Mouse (Mus musculus): ENCODE results near the gene Asna1. TPM values are rescaled to one million over a fixed set of nuclear protein-coding genes. Genes with fewer than 3 reads are reported as not detected.

Gene Asna1
- polyA plus RNA-seq, 1 experiment from 2014 or later: 128 TPM

- H3K36me3 ChIP-seq (ENCODE audit: control insufficient read depth, insufficient read depth, low read length): peaks cover 24% of the 10 kb centered on the region
- peak overlapping the region; percentile 74; the same call in 1 of the 2 replicates for H3K27ac ChIP-seq (ENCODE audit: low read depth, low read length)
- H3K4me2 ChIP-seq (ENCODE audit: low read depth, low read length): peak overlapping the region; percentile 90
- H3K9me3 ChIP-seq (ENCODE audit: control insufficient read depth, low read length): no peaks in the 10 kb centered on the region
- peak overlapping the region; percentile 80 for H3K4me3 ChIP-seq (ENCODE audit: low read depth, low read length)
- ATAC-seq (ENCODE audit: low read depth): no peak
- no peaks in the 10 kb centered on the region for H3K27me3 ChIP-seq (ENCODE audit: control insufficient read depth, insufficient read depth, low read length)
- peak overlapping the region; percentile 94 for H3K9ac ChIP-seq (replicated peaks; ENCODE audit: low read depth, low read length)
- 11% methylated on average over 2 of the region's 2 CpGs for WGBS
- peaks cover 21% of the 10 kb centered on the region for H3K4me1 ChIP-seq (ENCODE audit: control insufficient read depth, insufficient read depth, low read length)
These were observed 56.4 kb downstream of the Asna1 start for GRCm38 (mm10) chr8:84968650-84969049.

Small RNAs within 50 kb of the gene (microRNA-seq; reads per million reads assigned to microRNA genes)
- gene Mir7070: 1.7 reads per million

Other genes with a start within 250 kb of the Asna1 start
- gene Nfix, start 224.9 kb downstream of the Asna1 start, polyA plus RNA-seq (2014; fragmentation: Nextera tagmentation; extraction: Ambion mirVana): 68.2 and 91.5 TPM in 2 replicates
- gene Dand5, start 202.5 kb downstream of the Asna1 start, polyA plus RNA-seq (2014; fragmentation: Nextera tagmentation; extraction: Ambion mirVana): 12.3 and 16.9 TPM in 2 replicates
- 33.1 and 39.8 TPM in 2 replicates for gene Gadd45gip1, start 193.8 kb downstream of the Asna1 start, polyA plus RNA-seq (2014; fragmentation: Nextera tagmentation; extraction: Ambion mirVana)
- 69.4 and 78.1 TPM in 2 replicates for gene Rad23a, start 184.6 kb downstream of the Asna1 start, polyA plus RNA-seq (2014; fragmentation: Nextera tagmentation; extraction: Ambion mirVana)
- 615 and 623 TPM in 2 replicates for gene Calr, start 178.3 kb downstream of the Asna1 start, polyA plus RNA-seq (2014; fragmentation: Nextera tagmentation; extraction: Ambion mirVana)
- gene Farsa, start 168.3 kb downstream of the Asna1 start, polyA plus RNA-seq (2014; fragmentation: Nextera tagmentation; extraction: Ambion mirVana): 90.9 and 98.2 TPM in 2 replicates
- gene Syce2, start 153.2 kb downstream of the Asna1 start, polyA plus RNA-seq (2014; fragmentation: Nextera tagmentation; extraction: Ambion mirVana): 14.2 and 24.5 TPM in 2 replicates
- 33.5 and 34.2 TPM in 2 replicates for gene Gcdh, start 131.4 kb downstream of the Asna1 start, polyA plus RNA-seq (2014; fragmentation: Nextera tagmentation; extraction: Ambion mirVana)
- 0.44 and 0.80 TPM in 2 replicates for gene Klf1, start 123.4 kb downstream of the Asna1 start, polyA plus RNA-seq (2014; fragmentation: Nextera tagmentation; extraction: Ambion mirVana)
- 5.0 and 5.3 TPM in 2 replicates for gene Dnase2a, start 116.7 kb downstream of the Asna1 start, polyA plus RNA-seq (2014; fragmentation: Nextera tagmentation; extraction: Ambion mirVana)
- gene Mast1, start 87.9 kb downstream of the Asna1 start, polyA plus RNA-seq (2014; fragmentation: Nextera tagmentation; extraction: Ambion mirVana): 75.6 and 79.8 TPM in 2 replicates
- 1.3 and 3.5 TPM in 2 replicates for gene Rtbdn, start 78.3 kb downstream of the Asna1 start, polyA plus RNA-seq (2014; fragmentation: Nextera tagmentation; extraction: Ambion mirVana)
- gene Gm49661, start 55.8 kb downstream of the Asna1 start, polyA plus RNA-seq (2014; fragmentation: Nextera tagmentation; extraction: Ambion mirVana): not detected in 2 replicates
- gene Prdx2, start 55.7 kb downstream of the Asna1 start, polyA plus RNA-seq (2014; fragmentation: Nextera tagmentation; extraction: Ambion mirVana): 1,214 and 1,252 TPM in 2 replicates
- 45.7 and 48.0 TPM in 2 replicates for gene Rnaseh2a, start 55.5 kb downstream of the Asna1 start, polyA plus RNA-seq (2014; fragmentation: Nextera tagmentation; extraction: Ambion mirVana)
- gene Junb, start 46.6 kb downstream of the Asna1 start, polyA plus RNA-seq (2014; fragmentation: Nextera tagmentation; extraction: Ambion mirVana): 5.4 and 8.4 TPM in 2 replicates
- 25.5 and 31.2 TPM in 2 replicates for gene Hook2, start 34.7 kb downstream of the Asna1 start, polyA plus RNA-seq (2014; fragmentation: Nextera tagmentation; extraction: Ambion mirVana)
- gene Best2, start 10.8 kb downstream of the Asna1 start, polyA plus RNA-seq (2014; fragmentation: Nextera tagmentation; extraction: Ambion mirVana): 0.12 TPM in 1 of 2 replicates, not detected in the other
- 153 and 161 TPM in 2 replicates for gene Trir, start 1.5 kb upstream of the Asna1 start, polyA plus RNA-seq (2014; fragmentation: Nextera tagmentation; extraction: Ambion mirVana)
- 30.8 and 45.8 TPM in 2 replicates for gene Tnpo2, start 11.6 kb upstream of the Asna1 start, polyA plus RNA-seq (2014; fragmentation: Nextera tagmentation; extraction: Ambion mirVana)
- 57.0 and 66.3 TPM in 2 replicates for gene Fbxw9, start 34.8 kb upstream of the Asna1 start, polyA plus RNA-seq (2014; fragmentation: Nextera tagmentation; extraction: Ambion mirVana)
- gene Gm5741, start 42.7 kb upstream of the Asna1 start, polyA plus RNA-seq (2014; fragmentation: Nextera tagmentation; extraction: Ambion mirVana): 1.4 TPM in 1 of 2 replicates, not detected in the other
- 115 and 123 TPM in 2 replicates for gene Dhps, start 46.5 kb upstream of the Asna1 start, polyA plus RNA-seq (2014; fragmentation: Nextera tagmentation; extraction: Ambion mirVana)
- gene Wdr83os, start 55.5 kb upstream of the Asna1 start, polyA plus RNA-seq (2014; fragmentation: Nextera tagmentation; extraction: Ambion mirVana): 120 and 134 TPM in 2 replicates
- 47.2 and 47.9 TPM in 2 replicates for gene Wdr83, start 56.0 kb upstream of the Asna1 start, polyA plus RNA-seq (2014; fragmentation: Nextera tagmentation; extraction: Ambion mirVana)
- 15.4 and 20.9 TPM in 2 replicates for gene Man2b1, start 58.0 kb upstream of the Asna1 start, polyA plus RNA-seq (2014; fragmentation: Nextera tagmentation; extraction: Ambion mirVana)
- gene Zfp791, start 97.8 kb upstream of the Asna1 start, polyA plus RNA-seq (2014; fragmentation: Nextera tagmentation; extraction: Ambion mirVana): 2.9 and 3.5 TPM in 2 replicates
- not detected in 2 replicates for gene Cks1brt, start 126.6 kb upstream of the Asna1 start, polyA plus RNA-seq (2014; fragmentation: Nextera tagmentation; extraction: Ambion mirVana)
- gene Olfr371, start 200.7 kb upstream of the Asna1 start, polyA plus RNA-seq (2014; fragmentation: Nextera tagmentation; extraction: Ambion mirVana): not detected in 2 replicates